In the genomic region with DNA sequence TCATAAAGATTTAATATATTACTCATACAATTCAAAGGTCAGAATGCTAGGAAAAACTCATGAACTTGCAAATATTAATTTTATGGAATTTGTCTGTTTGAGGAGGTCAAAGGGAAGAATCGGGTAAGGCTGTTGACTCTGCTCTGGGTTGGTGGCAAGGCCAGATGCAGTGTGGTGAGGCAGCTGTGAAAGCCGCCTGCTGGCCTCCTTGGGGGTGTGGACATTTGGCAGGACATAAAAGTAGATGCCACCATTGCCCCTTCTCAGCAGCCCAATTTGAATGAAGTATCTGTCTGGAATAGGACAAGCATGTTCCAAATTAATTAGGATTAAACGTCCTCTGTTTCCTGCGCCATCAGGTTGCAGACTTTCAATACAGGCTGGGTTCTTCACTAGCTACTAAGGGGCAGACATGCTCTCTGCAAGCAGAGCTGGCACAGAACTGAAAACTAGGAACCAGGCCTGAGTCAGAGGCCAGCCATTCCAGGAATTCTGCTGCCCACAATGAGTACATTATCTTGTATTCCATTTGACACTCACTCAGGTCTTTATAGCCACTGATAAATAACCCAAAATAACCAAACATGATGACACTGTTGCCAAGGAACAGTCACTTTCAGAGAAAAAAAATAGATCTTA, we compare ENCODE assay signal across 18 mouse cellular contexts. TPM values are rescaled to one million over a fixed set of nuclear protein-coding genes. Genes with fewer than 3 reads are reported as not detected.
DNase-seq lines count a peak whose midpoint lies in the region; ATAC-seq lines count a peak whose summit lies in the region.
"Had no signal": no experiment of that assay in that cellular context is flagged by ENCODE, and none has a peak within 500 bp of the region (broad histone marks: within the 10 kb centered on the region; RNA-seq: fewer than 3 reads in every experiment).

No protein-coding gene starts in this region.

- peaks cover 7% of the 10 kb centered on the region; the same call in 1 of the 2 replicates for H3K4me1 ChIP-seq in heart, embryonic 11.5 days (ENCODE audit: control insufficient read depth, insufficient read depth, low read length)
- H3K4me1 ChIP-seq: forebrain, embryonic 13.5 days; hindbrain, embryonic 15.5 days; midbrain, embryonic 12.5 days; stomach, embryonic 15.5 days had no signal

- peak; percentile 52; the same call in 1 of the 2 replicates for ATAC-seq in heart, embryonic 11.5 days (replicated peaks; ENCODE audit: insufficient number of reproducible peaks, low FRiP score, low TSS enrichment)
- ATAC-seq: forebrain, embryonic 13.5 days had no signal

- DNase-seq in heart, adult 11 months, result peak; percentile 95
- DNase-seq in heart, postnatal 25 days (ENCODE audit: low spot score), result no peak
- peak; percentile 6 for DNase-seq in adrenal gland, postnatal 10 days
- DNase-seq in heart, postnatal 4 days, result peak; percentile 60
- DNase-seq in cerebellum, adult 18-20 months, result no peak
- DNase-seq in urinary bladder, adult 18-20 months (ENCODE audit: low spot score in 2 of 2), result no peak
- no peak for DNase-seq in urinary bladder, postnatal 4 days (ENCODE audit: low spot score in 2 of 2)
- DNase-seq: gastrocnemius, postnatal 10 days; kidney, adult 9 months; lung, postnatal 4 days; thymus, postnatal 14 days had no signal

- no peaks in the 10 kb centered on the region for H3K9me3 ChIP-seq in heart, embryonic 11.5 days (replicated peaks; ENCODE audit: control insufficient read depth, low read length)
- H3K9me3 ChIP-seq: forebrain, embryonic 13.5 days; hindbrain, embryonic 15.5 days; limb, embryonic 10.5 days; midbrain, embryonic 12.5 days; stomach, embryonic 15.5 days had no signal

- intact Hi-C loops in heart, postnatal 25 days (cut with DNase I), result no loop called here

- peak overlapping the region; percentile 80 for H3K27ac ChIP-seq in heart, embryonic 11.5 days (ENCODE audit: low read depth, low read length)
- H3K27ac ChIP-seq: forebrain, embryonic 13.5 days; hindbrain, embryonic 15.5 days; limb, embryonic 10.5 days; liver, embryonic 14.5 days; midbrain, embryonic 12.5 days; stomach, embryonic 15.5 days had no signal

- WGBS in heart, embryonic 11.5 days (ENCODE audit: insufficient replicate concordance), result 79% methylated on average over 4 of the region's 4 CpGs

- no peak overlapping the region for H3K4me2 ChIP-seq in heart, embryonic 11.5 days
- H3K4me2 ChIP-seq: forebrain, embryonic 13.5 days; hindbrain, embryonic 15.5 days; midbrain, embryonic 12.5 days; stomach, embryonic 15.5 days had no signal

- no peak overlapping the region for H3K9ac ChIP-seq in heart, embryonic 11.5 days (ENCODE audit: low read depth, low read length)
- H3K9ac ChIP-seq: forebrain, embryonic 13.5 days; hindbrain, embryonic 15.5 days; liver, embryonic 14.5 days; midbrain, embryonic 12.5 days; stomach, embryonic 15.5 days had no signal

- no peaks in the 10 kb centered on the region; the same call in 1 of the 2 replicates for H3K36me3 ChIP-seq in heart, embryonic 11.5 days (ENCODE audit: control insufficient read depth, insufficient read depth, low read length)
- H3K36me3 ChIP-seq: hindbrain, embryonic 15.5 days; stomach, embryonic 15.5 days had no signal

- H3K4me3 ChIP-seq in heart, embryonic 11.5 days (ENCODE audit: low read depth, low read length), result no peak overlapping the region
- H3K4me3 ChIP-seq: forebrain, embryonic 13.5 days; hindbrain, embryonic 15.5 days; limb, embryonic 10.5 days; midbrain, embryonic 12.5 days; stomach, embryonic 15.5 days had no signal

- no peaks in the 10 kb centered on the region for H3K27me3 ChIP-seq in heart, embryonic 11.5 days (ENCODE audit: control insufficient read depth, insufficient read depth, low read length)
- H3K27me3 ChIP-seq: forebrain, embryonic 13.5 days; hindbrain, embryonic 15.5 days; midbrain, embryonic 12.5 days; stomach, embryonic 15.5 days had no signal

RNA-seq across cellular contexts. Expression of a gene that starts 44.1 kb away (rescaled TPM):
- total RNA-seq in heart, postnatal 25 days (2021), result 10 to 100 TPM; 69.7 to 74.9 TPM
- 10 to 100 TPM; 23.3 to 24.3 TPM for total RNA-seq in adrenal gland, postnatal 10 days (2021)
- polyA plus RNA-seq in heart, embryonic 11.5 days (2014; fragmentation: Nextera tagmentation; extraction: Ambion mirVana), result 44.6 and 51.7 TPM in 2 replicates
- total RNA-seq in heart, postnatal 4 days (2021), result 100 to 1,000 TPM; 107 to 108 TPM

Comparison
In these comparisons a context has a peak if more than half of its experiments do, and no peak if none do; other contexts are left out.
1. DNase-seq: peak in heart, adult 11 months (single experiment), adrenal gland, postnatal 10 days (single experiment) and heart, postnatal 4 days (single experiment); none in heart, postnatal 25 days (single experiment), cerebellum, adult 18-20 months (0 of 2), urinary bladder, adult 18-20 months (0 of 2) and urinary bladder, postnatal 4 days (0 of 2).